Mouse (Mus musculus) CH12.LX (cell line): ENCODE measurements around the gene Cnp. TPM values are rescaled to one million over a fixed set of nuclear protein-coding genes. Genes with fewer than 3 reads are reported as not detected.

Experiments used
- DNase-seq: peaks from one replicate; pipeline ENCODE4 v3.0.0-alpha.2; 2013; ENCODE audit errors: extremely low read depth
- H3K27ac ChIP-seq: 2 replicates; pipeline ENCODE4 v1.5.1; 2012; ENCODE audit warnings: low read depth, mild to moderate bottlenecking, control low read depth, moderate library complexity; ENCODE audit not compliant: insufficient read depth
- H3K27me3 ChIP-seq: replicated peaks from 2 replicates; pipeline ENCODE3; 2012; ENCODE audit warnings: inconsistent platforms
- H3K36me3 ChIP-seq, 2 experiments: replicated peaks in 1 of 2; 2 replicates each; pipeline versions ENCODE3 to v1.6.1; 2012; ENCODE audit warnings: inconsistent platforms in 1 of 2, low read length in 1 of 2, mild to moderate bottlenecking in 1 of 2, mixed read lengths in 1 of 2, moderate library complexity in 1 of 2; ENCODE audit not compliant: control insufficient read depth in 1 of 2, insufficient read depth in 1 of 2
- H3K4me1 ChIP-seq, 2 experiments: 2 replicates each; pipeline ENCODE4 v1.6.1; 2012; ENCODE audit warnings: inconsistent platforms in 1 of 2, moderate library complexity in 1 of 2; ENCODE audit not compliant: insufficient read depth in 2 of 2, control insufficient read depth in 1 of 2
- H3K4me2 ChIP-seq: 2 replicates; pipeline ENCODE4 v1.6.1; 2012; ENCODE audit warnings: low read depth, mild to moderate bottlenecking, control low read depth; ENCODE audit not compliant: poor library complexity, insufficient read depth, severe bottlenecking
- H3K4me3 ChIP-seq, 3 experiments: fragments of 150-350 bp in 1 of 3; sonication (generic) in 1 of 3; replicated peaks in 1 of 3; 2 replicates each; pipeline versions ENCODE3 to v1.5.1; 2011 to 2012; ENCODE audit warnings: low read depth in 2 of 3, low read length in 2 of 3, mild to moderate bottlenecking in 2 of 3, moderate library complexity in 2 of 3, control low read depth in 1 of 3, improper control_type of control experiment in 1 of 3, inconsistent platforms in 1 of 3, mixed read lengths in 1 of 3; ENCODE audit not compliant: poor library complexity in 1 of 3
- H3K79me2 ChIP-seq: replicated peaks from 2 replicates; pipeline ENCODE4 v1.6.1; 2012; ENCODE audit warnings: mild to moderate bottlenecking, moderate library complexity; ENCODE audit not compliant: control insufficient read depth, poor library complexity, insufficient read depth, severe bottlenecking; ENCODE audit errors: extremely low read depth
- H3K9ac ChIP-seq: 2 replicates; pipeline ENCODE4 v1.6.1; 2012; ENCODE audit warnings: low read depth, mild to moderate bottlenecking, control low read depth, moderate library complexity; ENCODE audit not compliant: insufficient read depth
- H3K9me3 ChIP-seq: replicated peaks from 2 replicates; pipeline ENCODE3; 2012; ENCODE audit warnings: low read length, inconsistent platforms, mixed read lengths
- BHLHE40 ChIP-seq: IDR thresholded peaks from 2 replicates; pipeline ENCODE4 v1.6.1; 2011; ENCODE audit warnings: mild to moderate bottlenecking, low read depth, low read length, improper control_type of control experiment
- CHD1 ChIP-seq: IDR thresholded peaks from 2 replicates; pipeline ENCODE4 v1.6.1; 2012; ENCODE audit warnings: low read depth, low read length, improper control_type of control experiment, inconsistent platforms
- CTCF ChIP-seq, 2 experiments: IDR thresholded peaks in 1 of 2; conservative IDR thresholded peaks in 1 of 2; 2 replicates each; pipeline ENCODE4 v1.5.1; 2011 to 2012; ENCODE audit warnings: low read depth in 2 of 2, low read length in 2 of 2, improper control_type of control experiment in 1 of 2, inconsistent platforms in 1 of 2, mild to moderate bottlenecking in 1 of 2, moderate library complexity in 1 of 2
- E2F4 ChIP-seq: IDR thresholded peaks from 2 replicates; pipeline ENCODE4 v1.6.1; 2011; ENCODE audit warnings: low read depth, low read length, improper control_type of control experiment; ENCODE audit not compliant: insufficient replicate concordance
- ELF1 ChIP-seq: IDR thresholded peaks from 2 replicates; pipeline ENCODE4 v1.6.1; 2014; ENCODE audit warnings: low read depth, mild to moderate bottlenecking, inconsistent platforms, low read length, improper control_type of control experiment
- EP300 ChIP-seq: IDR thresholded peaks from 2 replicates; pipeline ENCODE4 v1.6.1; 2011; ENCODE audit warnings: low read length, improper control_type of control experiment
- ETS1 ChIP-seq: conservative IDR thresholded peaks from 2 replicates; pipeline ENCODE4 v1.6.1; 2012; ENCODE audit warnings: low read depth, mild to moderate bottlenecking, inconsistent platforms, low read length, improper control_type of control experiment, moderate library complexity
- GABPA ChIP-seq: IDR thresholded peaks from 2 replicates; pipeline ENCODE4 v1.6.1; 2012; ENCODE audit warnings: low read depth, low read length, improper control_type of control experiment, inconsistent platforms; ENCODE audit not compliant: insufficient replicate concordance
- HCFC1 ChIP-seq: IDR thresholded peaks from 2 replicates; pipeline ENCODE4 v1.6.1; 2012; ENCODE audit warnings: low read depth, mild to moderate bottlenecking, inconsistent platforms, low read length, improper control_type of control experiment
- IRF4 ChIP-seq: IDR thresholded peaks from 2 replicates; pipeline ENCODE4 v1.6.1; 2014; ENCODE audit warnings: low read depth, mild to moderate bottlenecking, inconsistent platforms, low read length, improper control_type of control experiment
- JUN ChIP-seq: IDR thresholded peaks from 2 replicates; pipeline ENCODE4 v1.6.1; 2011; ENCODE audit warnings: low read depth, mild to moderate bottlenecking, low read length, improper control_type of control experiment, moderate library complexity; ENCODE audit not compliant: insufficient read depth
- JUND ChIP-seq: conservative IDR thresholded peaks from 2 replicates; pipeline ENCODE4 v1.6.1; 2011; ENCODE audit warnings: low read depth, low read length, improper control_type of control experiment
- KAT2A ChIP-seq: IDR thresholded peaks from 2 replicates; pipeline ENCODE4 v1.6.1; 2012; ENCODE audit warnings: low read length, improper control_type of control experiment, inconsistent platforms; ENCODE audit not compliant: insufficient replicate concordance
- MAFK ChIP-seq: IDR thresholded peaks from 2 replicates; pipeline ENCODE4 v1.6.1; 2011; ENCODE audit warnings: low read length, improper control_type of control experiment; ENCODE audit not compliant: insufficient replicate concordance
- MAX ChIP-seq: IDR thresholded peaks from 2 replicates; pipeline ENCODE4 v1.6.1; 2011; ENCODE audit warnings: low read length, improper control_type of control experiment
- MAZ ChIP-seq: IDR thresholded peaks from 2 replicates; pipeline ENCODE4 v1.6.1; 2012; ENCODE audit warnings: low read depth, mild to moderate bottlenecking, inconsistent platforms, low read length, improper control_type of control experiment, moderate library complexity
- MEF2A ChIP-seq: IDR thresholded peaks from 2 replicates; pipeline ENCODE4 v1.6.1; 2014; ENCODE audit warnings: low read depth, mild to moderate bottlenecking, inconsistent platforms, low read length, improper control_type of control experiment, borderline replicate concordance
- MXI1 ChIP-seq: IDR thresholded peaks from 2 replicates; pipeline ENCODE4 v1.6.1; 2011; ENCODE audit warnings: mild to moderate bottlenecking, low read depth, low read length, improper control_type of control experiment
- MYC ChIP-seq: IDR thresholded peaks from 2 replicates; pipeline ENCODE4 v1.6.1; 2011; ENCODE audit warnings: low read depth, mild to moderate bottlenecking, improper control_type of control experiment, low read length
- NELFE ChIP-seq: IDR thresholded peaks from 2 replicates; pipeline ENCODE4 v1.6.1; 2011; ENCODE audit warnings: low read depth, low read length, improper control_type of control experiment
- PAX5 ChIP-seq: IDR thresholded peaks from 2 replicates; pipeline ENCODE4 v1.6.1; 2012; ENCODE audit warnings: low read length, inconsistent platforms, mixed read lengths
- POLR2A ChIP-seq: IDR thresholded peaks from 2 replicates; pipeline ENCODE4 v1.6.1; 2011; ENCODE audit warnings: low read depth, mild to moderate bottlenecking, improper control_type of control experiment, low read length
- POLR2AphosphoS2 ChIP-seq: IDR thresholded peaks from 2 replicates; pipeline ENCODE4 v1.6.1; 2011; ENCODE audit warnings: low read depth, low read length, improper control_type of control experiment
- RAD21 ChIP-seq: IDR thresholded peaks from 2 replicates; pipeline ENCODE4 v1.6.1; 2011; ENCODE audit warnings: low read depth, mild to moderate bottlenecking, low read length, improper control_type of control experiment, moderate library complexity
- RCOR1 ChIP-seq: conservative IDR thresholded peaks from 2 replicates; pipeline ENCODE4 v1.6.1; 2012; ENCODE audit warnings: low read depth, mild to moderate bottlenecking, inconsistent platforms, low read length, improper control_type of control experiment
- SIN3A ChIP-seq: IDR thresholded peaks from 2 replicates; pipeline ENCODE4 v1.6.1; 2012; ENCODE audit warnings: low read length, improper control_type of control experiment, inconsistent platforms
- SMC3 ChIP-seq: IDR thresholded peaks from 2 replicates; pipeline ENCODE4 v1.6.1; 2011; ENCODE audit warnings: low read depth, low read length, improper control_type of control experiment
- TBP ChIP-seq: conservative IDR thresholded peaks from 2 replicates; pipeline ENCODE4 v1.6.1; 2011; ENCODE audit warnings: low read depth, low read length, improper control_type of control experiment
- TCF12 ChIP-seq: IDR thresholded peaks from 2 replicates; pipeline ENCODE4 v1.6.1; 2014; ENCODE audit warnings: low read depth, mild to moderate bottlenecking, inconsistent platforms, low read length, improper control_type of control experiment
- UBTF ChIP-seq: IDR thresholded peaks from 2 replicates; pipeline ENCODE4 v1.6.1; 2012; ENCODE audit warnings: low read depth, mild to moderate bottlenecking, inconsistent platforms, low read length, improper control_type of control experiment, moderate library complexity
- USF1 ChIP-seq: IDR thresholded peaks from 2 replicates; pipeline ENCODE4 v1.6.1; 2014; ENCODE audit warnings: low read depth, mild to moderate bottlenecking, inconsistent platforms, low read length, improper control_type of control experiment
- USF2 ChIP-seq: conservative IDR thresholded peaks from 2 replicates; pipeline ENCODE4 v1.6.1; 2011; ENCODE audit warnings: low read depth, low read length, improper control_type of control experiment
- ZKSCAN1 ChIP-seq: IDR thresholded peaks from 2 replicates; pipeline ENCODE4 v1.6.1; 2012; ENCODE audit warnings: low read depth, inconsistent platforms, low read length, improper control_type of control experiment, borderline replicate concordance
- ZMIZ1 ChIP-seq: IDR thresholded peaks from 2 replicates; pipeline ENCODE4 v1.6.1; 2012; ENCODE audit warnings: low read depth, mild to moderate bottlenecking, inconsistent platforms, low read length, improper control_type of control experiment
- ZNF384 ChIP-seq: IDR thresholded peaks from 2 replicates; pipeline ENCODE4 v1.6.1; 2012; ENCODE audit warnings: low read depth, low read length, improper control_type of control experiment, inconsistent platforms
- dilution Hi-C: fragments of 300-500 bp; cut with MboI; formaldehyde crosslinking; loops from 2 replicates; pipeline ENCODE4 v1.14.3; 2020; ENCODE audit warnings: low sequenced_read_pairs; ENCODE audit not compliant: extremely low pct_unique_long_range_greater_than_20kb, extremely low pct_ligation_motif_present
- in situ Hi-C: fragments of 300-500 bp; cut with MboI; formaldehyde crosslinking; loops from 3 replicates; pipeline ENCODE4 v1.14.3; 2019; ENCODE audit warnings: low sequenced_read_pairs, low pct_ligation_motif_present, low pct_unique_long_range_greater_than_20kb, mixed read lengths
- polyA plus RNA-seq: library from polyadenylated mRNA; unstranded; fragments of >175 nt; gene quantifications from 2 replicates; pipeline ENCODE4 v1.2.1, GENCODE M21; 2012; ENCODE audit warnings: low read depth; ENCODE audit not compliant: insufficient read length
- total RNA-seq, 2 experiments: library from RNA; depleted of rRNA; stranded (reverse); fragments of 300-350 nt in 1 of 2; fragments of >200 nt in 1 of 2; gene quantifications; 2 replicates each; pipeline ENCODE4 v1.2.3; 2012 to 2014

Cnp gene
- total and polyA plus RNA-seq, 3 experiments: 77.7 to 87.8 (median 80.2) TPM

DNA sequence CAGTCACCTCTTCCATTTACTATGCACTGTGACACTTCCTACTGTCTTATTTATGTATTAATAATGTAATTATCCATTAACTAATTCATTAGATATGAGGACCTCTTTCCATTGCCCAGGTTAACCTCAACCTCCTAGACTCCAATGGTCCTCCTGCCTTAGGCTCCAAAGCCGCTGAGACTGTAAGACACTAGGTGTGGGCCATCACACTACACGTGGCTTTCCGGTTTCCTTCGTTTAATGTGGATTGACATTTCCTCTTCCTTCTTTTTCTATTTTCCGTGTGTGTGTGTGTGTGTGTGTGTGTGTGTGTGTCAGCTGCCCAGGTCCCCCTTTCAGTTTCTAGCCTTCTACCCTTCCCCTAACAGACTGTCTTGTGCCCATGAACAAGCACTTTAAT is 7.5 kb upstream of the Cnp start (continued):
- TF ChIP-seq ZMIZ1: no peak
- no peak for TF ChIP-seq NELFE
- TF ChIP-seq PAX5: no peak
- no peak for TF ChIP-seq JUN
- TF ChIP-seq HCFC1: no peak
- no peak for TF ChIP-seq TBP
- 0 out of 2 replicates have a peak, but pooled peaks have one; percentile 37 for TF ChIP-seq ETS1
- TF ChIP-seq MEF2A: no peak
- no peak for TF ChIP-seq E2F4
- no peak for TF ChIP-seq ZNF384

DNA sequence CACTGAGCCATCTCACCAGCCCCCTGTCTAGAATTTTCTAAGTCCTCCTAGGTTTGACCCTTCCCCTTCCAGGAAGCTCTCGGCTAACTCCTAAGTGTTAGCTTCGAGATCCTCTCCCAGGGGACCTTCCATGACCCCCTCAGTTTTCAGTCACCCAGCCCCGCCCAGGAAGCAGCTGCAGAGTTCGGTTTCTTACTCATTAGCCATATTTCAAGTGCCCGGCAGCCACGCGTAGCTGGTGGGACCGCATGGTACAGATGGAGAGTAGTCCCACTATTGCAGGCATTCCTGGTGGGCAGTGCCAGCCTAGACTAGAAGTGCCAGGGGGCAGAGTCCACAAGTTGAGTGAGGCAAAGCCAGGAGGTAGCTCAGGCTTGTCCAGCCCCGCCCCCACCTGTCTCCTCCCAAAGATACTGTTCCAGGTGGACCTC is 6.9 kb upstream of the Cnp start:
- H3K9ac ChIP-seq: no peak overlapping the region
- no peaks in the 10 kb centered on the region for H3K27me3 ChIP-seq
- H3K9me3 ChIP-seq: no peaks in the 10 kb centered on the region
- no peaks in the 10 kb centered on the region for H3K79me2 ChIP-seq
- H3K4me1 ChIP-seq: peaks cover 28 to 50% of the 10 kb centered on the region in 2 experiments
- peak; percentile 98 for DNase-seq
- peak overlapping the region; percentile 68 for H3K4me2 ChIP-seq
- in situ Hi-C loops: no loop called here
- dilution Hi-C loops: no loop called here
- peak overlapping the region; percentile 80 for H3K27ac ChIP-seq
- peaks cover 0 to 2% of the 10 kb centered on the region in 2 experiments for H3K36me3 ChIP-seq
- peak overlapping the region in 1 of 3 experiments; percentile 19 for H3K4me3 ChIP-seq
- TF ChIP-seq MEF2A (peak; percentile 70), RAD21 (no peak), PAX5 (no peak), MAZ (peak; percentile 94), ZMIZ1 (no peak), ELF1 (peak; percentile 79; the same call in 1 of the 2 replicates), ZNF384 (peak; percentile 62), BHLHE40 (peak; percentile 76), JUND (no peak), ZKSCAN1 (no peak), ETS1 (peak; percentile 95), USF1 (no peak), JUN (0 out of 2 replicates have a peak, but pooled peaks have one; percentile 2), UBTF (no peak), MXI1 (peak; percentile 97), MAX (peak; percentile 98), KAT2A (peak; percentile 77), MYC (peak; percentile 96), TCF12 (peak; percentile 95), CHD1 (no peak), GABPA (no peak), SIN3A (peak; percentile 98), POLR2AphosphoS2 (no peak; the same call in 1 of the 2 replicates), NELFE (peak; percentile 25; the same call in 1 of the 2 replicates), HCFC1 (no peak; the same call in none of the 2 replicates), EP300 (peak; percentile 76), RCOR1 (no peak; the same call in 1 of the 2 replicates), USF2 (no peak), CTCF (conservative IDR thresholded peaks at IDR 0.05 in 1 of 2, IDR thresholded peaks at IDR 0.05 in 1 of 2; ENCODE audit: low read depth in 2 of 2, low read length in 2 of 2) (no peak), MAFK (peak; percentile 28; the same call in 1 of the 2 replicates), IRF4 (peak; percentile 92), POLR2A (peak; percentile 74), TBP (peak; percentile 97), E2F4 (no peak; the same call in 1 of the 2 replicates), SMC3 (no peak)
